Mouse (Mus musculus): Measurements from ENCODE around the gene St6gal1.

St6gal1 gene

DNA sequence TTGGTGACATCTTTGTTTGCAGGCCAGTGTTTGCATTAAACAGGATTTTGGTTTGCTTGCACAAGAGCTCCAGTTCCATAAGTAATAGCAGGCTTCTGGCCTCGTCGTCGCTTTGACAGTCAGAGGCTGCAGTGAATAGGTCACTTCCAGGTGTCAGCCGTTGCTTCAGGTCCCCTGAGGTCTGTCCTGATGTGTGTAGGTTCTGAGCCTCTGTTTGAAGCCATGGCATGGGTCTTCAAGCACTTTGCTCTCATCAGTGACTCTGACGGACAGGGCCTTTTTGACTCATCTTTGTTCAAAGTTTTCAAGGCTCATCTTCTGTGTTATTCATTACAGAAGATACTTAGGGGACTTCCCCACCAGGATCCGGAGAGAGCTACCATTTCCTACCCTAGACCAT lies 49.5 kb downstream of the St6gal1 start:
- no peak for DNase-seq (ENCODE audit: low spot score)

DNA sequence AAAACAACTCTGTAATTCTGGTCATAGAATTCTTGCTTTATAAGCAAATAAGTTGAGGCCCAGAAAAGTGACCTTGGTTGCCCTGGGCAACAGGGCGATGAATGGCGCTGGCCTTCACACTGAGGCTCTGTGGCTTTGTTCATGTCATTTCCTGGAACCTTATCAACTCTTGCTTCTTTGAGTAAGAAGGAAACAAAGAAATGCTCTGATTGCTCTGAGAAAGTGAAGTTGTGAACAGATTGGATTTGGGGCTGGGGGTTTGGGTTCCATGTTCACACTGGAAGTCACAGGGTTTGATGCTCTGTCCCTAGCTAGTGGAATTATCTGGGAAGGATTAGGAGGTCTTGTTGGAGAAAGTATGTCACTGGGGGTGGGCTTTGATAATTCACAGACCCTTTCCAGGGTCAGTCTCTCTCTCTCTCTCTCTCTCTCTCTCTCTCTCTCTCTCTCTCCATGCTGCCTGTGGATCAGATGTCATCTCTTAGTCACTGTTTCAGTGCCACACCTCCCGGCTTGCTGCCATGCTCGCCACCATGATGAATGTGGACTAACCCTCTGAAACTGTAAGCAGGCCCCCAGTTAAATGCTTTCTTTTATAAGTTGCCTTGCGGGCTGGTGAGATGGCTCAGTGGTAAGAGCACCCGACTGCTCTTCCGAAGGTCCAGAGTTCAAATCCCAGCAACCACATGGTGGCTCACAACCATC lies 50.2 kb downstream of the St6gal1 start:
- no peak for DNase-seq (ENCODE audit: low spot score)

DNA sequence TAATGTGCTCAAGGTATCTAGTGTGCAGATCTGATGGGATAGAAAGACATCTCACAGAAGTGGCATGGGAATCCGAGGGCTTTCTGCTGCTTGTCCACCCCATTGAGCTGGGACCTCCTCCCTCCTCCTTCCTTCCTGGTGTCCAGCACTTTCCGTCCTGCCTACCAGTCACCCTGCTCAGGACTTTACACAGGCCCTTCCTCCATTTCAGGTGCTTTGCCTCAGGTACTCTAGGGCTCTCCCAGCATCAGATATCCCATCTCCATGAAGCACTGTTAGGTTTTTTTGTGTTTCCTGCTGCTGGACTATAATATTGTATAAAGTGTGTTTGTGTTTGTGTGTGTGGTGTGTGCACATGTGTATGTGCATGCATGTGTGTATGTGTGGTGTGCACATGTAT lies 51.1 kb downstream of the St6gal1 start:
- DNase-seq (ENCODE audit: low spot score): no peak

DNA sequence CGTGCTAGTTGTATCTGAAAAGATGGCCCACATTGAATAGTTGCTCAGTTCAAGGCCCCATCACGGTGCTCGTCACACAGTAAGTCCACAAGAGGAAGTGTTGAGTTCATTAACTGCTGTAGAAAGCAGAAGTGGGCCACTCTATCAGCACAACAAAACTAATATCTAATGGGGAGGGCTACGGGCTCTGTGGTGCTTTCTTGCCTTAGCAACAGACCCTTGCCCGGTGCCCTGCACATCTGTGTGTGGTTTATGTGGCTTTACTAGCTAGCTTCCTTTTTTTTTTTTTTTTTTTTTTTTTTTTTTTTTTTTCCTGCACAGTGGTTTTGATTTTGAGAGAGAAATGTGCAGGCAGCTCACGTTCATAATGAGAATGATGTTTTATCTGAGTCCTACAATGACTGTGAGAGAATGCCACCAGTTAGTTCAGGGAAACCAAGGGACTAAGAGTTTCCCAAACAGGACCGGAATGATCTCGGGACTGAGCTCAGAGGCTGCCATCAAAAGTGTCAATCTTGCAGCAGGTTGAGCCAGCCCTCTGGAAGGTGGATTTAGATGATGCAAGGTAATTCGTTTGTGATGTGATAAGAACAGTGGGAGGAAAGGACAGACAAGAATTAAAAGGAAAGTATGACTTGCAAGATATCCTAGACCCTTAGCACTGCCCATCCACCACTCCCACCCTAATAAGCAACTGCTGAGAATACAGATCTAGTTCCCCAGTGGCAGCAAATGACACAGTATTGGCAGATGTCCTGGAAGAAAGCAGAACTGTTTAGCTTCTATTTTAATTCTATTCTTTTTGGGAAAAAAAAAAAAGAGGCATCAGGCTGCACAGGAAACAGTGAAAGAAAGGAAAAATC lies 55.6 kb downstream of the St6gal1 start:
- DNase-seq (ENCODE audit: low spot score): no peak

DNA sequence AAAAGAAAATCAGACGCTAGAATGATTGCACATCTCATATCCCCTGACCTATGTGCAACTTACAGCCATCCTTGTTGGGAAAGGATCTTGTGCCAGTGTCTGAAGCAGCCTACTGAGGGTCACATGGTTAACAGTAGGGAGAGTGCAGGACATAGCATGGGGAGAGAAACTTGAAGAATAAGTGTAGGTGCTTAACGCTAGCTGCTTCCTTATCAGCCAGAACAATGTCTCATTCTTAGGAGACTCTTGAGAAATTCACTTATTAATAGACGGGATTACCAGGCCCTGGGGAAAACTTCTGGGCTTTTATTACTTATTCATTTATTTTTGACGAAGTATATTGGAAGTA lies 56.2 kb downstream of the St6gal1 start:
- no peak for DNase-seq (ENCODE audit: low spot score)

DNA sequence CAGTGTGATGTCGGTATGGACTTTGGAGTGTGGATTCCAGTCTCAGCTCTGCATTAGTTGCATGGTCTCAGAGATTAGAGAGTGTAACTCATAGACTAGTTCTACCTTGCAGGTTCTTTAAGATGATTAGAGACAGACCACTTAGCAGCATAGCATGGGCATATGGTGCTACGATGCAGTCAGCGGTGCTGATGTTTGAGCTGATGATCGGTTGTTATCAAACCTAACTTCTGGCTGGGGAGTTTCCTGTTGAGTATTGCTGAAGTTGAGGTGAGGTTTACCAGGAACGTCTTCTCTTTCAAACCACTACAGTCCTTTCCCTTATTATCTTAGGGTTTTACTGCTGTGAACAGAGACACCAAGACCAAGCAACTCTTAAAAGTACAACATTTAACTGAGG lies 57.7 kb downstream of the St6gal1 start:
- no peak for DNase-seq (ENCODE audit: low spot score)

DNA sequence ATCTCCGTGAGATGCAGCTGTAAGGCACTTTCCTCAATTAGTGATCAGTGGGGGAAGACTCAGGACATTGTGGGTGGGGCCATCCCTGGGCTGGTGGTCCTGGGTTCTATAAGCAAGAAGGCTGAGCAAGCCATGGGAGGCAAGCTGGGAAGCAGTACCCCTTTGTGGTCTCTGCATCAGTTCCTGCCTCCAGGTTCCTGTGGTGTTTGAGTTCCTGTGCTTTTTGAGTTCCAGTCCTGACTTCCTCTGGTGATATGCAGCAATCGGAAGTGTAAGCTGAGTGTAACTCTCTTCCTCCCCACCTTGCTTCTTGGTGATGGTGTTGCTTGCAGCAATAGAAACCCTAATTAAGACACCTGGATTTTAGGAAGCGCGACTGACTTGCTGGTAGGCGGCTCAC lies 58.4 kb downstream of the St6gal1 start:
- DNase-seq (ENCODE audit: low spot score): no peak

DNA sequence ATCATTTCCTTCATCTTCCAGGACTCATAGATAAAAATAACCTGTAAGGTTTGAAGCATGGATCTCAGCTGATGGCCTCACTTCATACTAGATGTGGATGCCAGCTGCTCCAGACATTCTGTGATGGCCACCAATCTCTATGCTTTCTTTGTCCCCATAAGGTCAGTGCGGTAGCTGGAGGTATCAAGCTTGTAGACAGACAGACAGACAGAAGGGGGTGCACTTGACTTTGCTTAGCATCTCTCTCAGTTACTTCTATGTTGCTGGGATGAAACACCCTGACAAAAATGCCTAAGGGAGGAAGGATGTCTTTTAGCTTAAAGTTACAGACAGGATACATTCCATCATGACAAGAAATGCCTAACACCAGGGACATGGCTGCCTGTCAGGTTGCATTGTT lies 59.1 kb downstream of the St6gal1 start:
- no peak for DNase-seq (ENCODE audit: low spot score)

DNA sequence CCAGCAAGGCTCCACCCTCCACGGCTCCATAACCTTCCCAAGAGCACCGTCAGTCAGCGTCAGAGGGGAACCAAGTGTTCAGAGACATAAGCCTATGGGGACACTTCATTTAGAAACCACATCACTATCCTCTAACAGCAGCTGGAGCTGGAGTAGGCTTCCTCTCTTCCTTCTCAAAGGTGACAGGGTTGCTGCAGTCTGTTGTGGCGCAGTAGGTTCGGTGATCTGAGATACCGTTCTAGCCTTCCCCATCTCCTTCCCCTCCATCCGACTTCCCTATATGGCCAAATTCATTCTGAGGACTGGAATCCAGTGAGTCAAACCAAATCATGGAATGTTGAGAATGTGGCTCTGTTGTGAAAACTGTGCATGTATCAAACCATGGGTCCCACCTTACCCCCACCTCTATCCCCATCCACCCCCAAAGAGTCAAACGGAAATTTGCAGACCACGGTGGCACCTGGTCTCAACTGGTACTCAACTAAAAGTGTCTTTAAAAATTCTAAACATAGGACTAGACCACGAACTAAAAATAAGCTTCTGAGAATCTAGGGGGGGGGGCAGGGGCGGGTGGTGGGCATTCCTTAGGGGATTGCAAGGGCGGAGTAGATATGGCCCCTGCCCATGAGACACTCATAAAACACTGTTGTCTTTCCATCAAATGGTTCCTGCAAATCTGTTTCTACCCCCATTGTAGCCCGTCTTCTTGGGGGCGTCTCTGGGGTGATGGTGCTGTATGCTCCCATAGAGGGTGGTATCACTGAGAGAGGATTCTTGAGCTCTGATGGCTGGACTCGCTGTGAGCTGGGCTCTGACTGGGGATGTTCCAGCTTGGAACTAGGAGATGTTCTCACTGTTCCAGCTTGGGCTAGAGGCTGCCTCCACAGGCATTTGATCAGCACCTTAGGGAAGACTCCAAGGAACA lies 60.2 kb downstream of the St6gal1 start:
- no peak for DNase-seq (ENCODE audit: low spot score)

DNA sequence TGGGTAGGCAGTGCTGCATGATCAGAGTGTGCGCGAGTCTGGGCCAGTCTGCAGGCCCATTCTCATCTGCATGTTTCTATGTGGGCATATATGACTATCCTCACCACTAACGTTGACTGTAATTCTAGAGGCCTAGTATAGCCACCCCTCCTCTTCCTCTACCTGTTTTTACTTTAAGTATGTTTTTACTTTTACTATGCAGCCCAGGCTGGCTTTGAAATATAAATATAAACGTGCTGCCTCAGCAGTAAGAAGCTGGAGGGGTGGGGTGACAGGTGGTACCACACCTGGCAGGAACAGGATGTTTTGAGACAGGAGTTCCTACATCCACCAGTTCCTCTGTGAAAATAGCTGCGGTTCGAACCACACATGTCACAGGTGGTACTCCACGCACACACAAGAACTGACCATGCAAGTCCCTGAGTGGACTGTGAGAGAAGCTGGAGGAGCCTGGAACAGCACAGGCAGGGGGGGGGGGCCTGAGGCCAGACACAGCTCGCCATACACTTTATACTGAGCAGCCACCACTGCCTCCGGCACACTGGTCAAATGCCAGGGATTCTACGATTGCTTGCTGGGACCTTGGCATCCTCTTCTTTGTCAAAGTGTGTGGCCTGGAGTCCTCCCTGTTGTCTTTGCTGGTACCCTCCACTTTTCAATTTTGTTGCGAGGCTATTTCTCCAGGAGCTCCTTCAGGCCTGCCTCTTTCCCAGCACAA lies 62.0 kb downstream of the St6gal1 start:
- no peak for DNase-seq (ENCODE audit: low spot score)

DNA sequence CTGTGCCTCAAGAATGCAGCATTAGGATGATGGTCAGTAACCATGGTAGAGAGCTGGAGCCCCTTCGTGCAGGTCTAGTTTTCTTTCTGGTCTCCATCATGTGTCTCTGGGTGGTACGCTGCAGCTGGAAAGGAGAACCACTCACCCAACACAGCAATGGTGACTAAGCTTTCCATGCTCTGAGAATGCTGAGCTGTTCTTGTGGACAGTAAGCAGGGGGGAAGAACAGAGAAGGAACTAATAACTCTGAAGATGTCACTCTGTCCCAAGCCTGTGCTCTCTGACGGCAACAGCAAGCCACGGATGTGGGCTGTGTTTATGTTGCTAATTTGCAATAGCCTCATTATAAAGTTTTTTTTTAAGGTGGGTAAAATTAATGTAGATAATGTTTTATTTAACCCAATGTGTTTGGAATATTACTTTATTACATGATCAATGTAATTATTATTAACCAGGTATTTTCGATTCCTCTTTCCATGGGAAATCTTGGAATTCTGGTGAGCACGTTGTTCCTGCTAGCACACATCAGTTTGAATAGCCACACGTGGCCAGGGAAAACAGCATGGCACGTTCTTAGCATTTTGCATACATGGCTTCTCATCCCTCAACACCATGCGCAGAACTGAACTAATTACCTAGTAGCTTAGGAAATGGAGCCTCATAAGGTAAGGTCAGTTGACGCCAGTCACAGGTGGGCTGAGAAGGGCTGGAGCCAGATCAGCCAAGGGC lies 62.9 kb downstream of the St6gal1 start:
- no peak for DNase-seq (ENCODE audit: low spot score)

DNA sequence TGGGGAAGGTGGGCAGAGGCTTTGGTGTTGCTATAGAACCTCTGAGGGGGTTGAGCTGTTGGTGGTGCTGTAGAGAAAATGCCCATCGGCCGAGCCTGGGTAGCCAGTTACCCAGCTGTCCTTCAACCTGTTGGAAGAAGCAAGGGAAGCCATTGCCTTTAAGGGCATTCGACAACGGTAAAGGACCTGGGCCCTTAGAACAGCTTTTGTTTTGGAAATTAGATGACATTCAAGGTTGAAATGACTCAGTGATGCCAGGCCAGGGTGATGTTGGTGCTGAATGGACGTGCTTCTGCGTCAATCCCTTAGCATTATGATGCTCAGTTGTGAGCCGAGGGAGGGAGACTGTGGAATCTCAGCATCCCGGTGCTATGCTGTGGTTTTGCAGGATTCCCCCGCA lies 63.6 kb downstream of the St6gal1 start:
- DNase-seq (ENCODE audit: low spot score): no peak

DNA sequence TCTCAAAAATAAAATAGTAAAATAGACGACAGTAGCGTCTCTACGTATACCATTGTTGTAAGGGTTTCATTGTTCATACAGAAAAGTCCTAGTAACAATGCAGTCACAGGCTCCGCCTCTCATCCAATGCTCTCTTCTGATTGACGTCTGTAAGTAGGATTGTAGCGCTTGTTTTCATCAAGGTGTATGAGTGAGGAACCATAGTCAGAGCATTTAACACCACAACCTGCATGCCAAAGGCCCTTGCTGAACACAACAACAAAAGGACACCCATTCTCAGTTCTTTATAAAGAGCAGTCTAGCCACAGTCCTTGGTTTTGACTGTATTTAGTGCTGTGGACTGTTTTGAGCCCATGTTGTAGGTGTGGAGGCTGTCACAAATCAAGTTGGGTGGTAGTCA lies 64.9 kb downstream of the St6gal1 start:
- no peak for DNase-seq (ENCODE audit: low spot score)

DNA sequence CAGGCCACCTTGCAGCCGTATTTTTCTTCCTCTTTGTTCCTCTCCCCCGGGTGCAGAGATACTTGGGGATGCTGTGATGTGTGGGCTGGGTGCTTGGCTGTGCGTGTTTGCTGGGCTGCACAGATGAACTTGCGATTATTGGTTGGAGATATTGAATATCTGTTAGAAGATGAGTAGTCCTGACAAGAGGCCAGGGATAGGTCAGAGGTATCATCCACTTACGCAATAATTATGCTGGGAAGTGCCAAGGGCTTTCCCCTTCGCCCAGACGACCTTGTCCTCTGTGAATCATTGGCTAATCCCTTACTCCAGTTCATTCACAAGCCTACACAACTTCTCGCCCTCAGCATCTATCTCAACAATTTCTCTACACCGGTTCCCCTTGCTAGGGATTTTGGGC lies 65.6 kb downstream of the St6gal1 start:
- DNase-seq (ENCODE audit: low spot score): no peak

DNA sequence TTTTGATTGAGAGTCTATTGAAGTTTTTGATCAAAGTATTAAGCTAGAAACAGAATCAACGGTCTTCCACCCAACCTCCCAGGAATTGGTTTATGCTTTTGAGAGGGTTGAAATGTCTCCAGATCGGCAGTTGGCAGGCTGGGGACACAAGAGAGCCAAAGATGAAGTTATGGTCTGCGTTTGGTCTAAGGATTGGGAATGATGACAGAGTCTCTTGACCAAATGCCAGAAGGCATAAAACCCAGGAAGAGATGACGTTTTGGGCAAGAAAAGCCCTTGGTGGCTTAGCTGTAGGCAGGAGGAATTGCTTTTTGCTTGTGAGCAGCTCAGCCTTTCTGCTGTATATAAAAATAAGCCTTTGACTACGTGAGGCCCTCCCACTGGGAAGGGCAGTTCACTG lies 67.0 kb downstream of the St6gal1 start:
- no peak for DNase-seq (ENCODE audit: low spot score)

DNA sequence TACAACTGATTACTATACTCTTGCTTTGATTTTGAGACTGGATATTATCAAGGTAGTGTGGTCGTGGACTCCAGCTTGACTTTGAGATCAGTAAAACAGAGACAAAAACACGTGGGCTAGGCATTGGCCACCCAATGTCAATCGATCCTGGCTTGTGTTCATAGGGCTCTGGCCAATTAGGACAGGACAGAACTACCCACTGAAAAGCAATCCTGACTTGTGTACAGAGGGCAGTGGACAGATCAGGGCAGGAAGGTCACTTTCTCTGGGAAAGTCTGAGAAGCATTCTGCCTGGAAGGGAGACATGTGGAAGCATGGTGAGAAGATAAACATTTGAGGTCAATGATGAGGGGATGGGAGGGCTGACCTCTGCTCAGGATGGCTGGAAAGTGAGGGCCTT lies 69.7 kb downstream of the St6gal1 start:
- no peak for DNase-seq (ENCODE audit: low spot score)

DNA sequence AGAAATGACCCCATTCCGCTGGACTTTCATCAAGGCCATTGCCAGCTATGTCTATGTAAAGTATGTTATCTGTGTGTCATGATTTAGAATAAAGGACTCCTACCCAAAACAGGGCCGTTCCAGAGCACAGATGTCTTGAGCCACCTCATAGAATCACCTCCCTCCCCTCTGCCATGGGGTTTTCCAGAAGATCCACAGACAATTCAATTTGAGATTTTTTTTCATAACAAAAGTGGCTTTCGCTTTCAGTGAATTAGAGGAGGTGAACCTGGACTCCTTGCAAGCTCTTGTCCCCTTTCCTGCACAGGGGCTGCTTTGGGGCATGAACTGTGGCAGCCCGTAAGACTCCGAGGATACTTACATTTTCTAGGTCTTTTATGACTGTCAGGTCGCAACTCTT lies 70.2 kb downstream of the St6gal1 start:
- no peak for DNase-seq (ENCODE audit: low spot score)

DNA sequence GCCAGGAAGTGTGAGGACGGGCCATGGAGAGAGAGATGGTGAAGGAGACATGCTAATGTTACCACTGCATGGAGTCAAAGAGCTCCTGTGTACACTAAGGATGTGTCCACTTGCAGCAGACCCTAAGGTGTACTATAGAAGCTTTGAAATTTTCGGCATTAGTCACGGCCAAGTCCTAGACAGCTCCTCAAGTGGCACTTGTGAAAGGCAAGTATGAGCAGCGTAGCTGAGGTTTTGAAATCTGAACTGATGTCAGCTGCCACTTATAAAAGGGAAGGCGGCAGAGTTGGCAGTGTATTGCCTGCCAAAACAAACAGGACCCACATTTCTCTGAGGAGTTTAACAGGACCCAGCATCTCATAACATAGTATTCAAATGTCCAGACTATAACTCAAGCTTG lies 71.2 kb downstream of the St6gal1 start:
- DNase-seq (ENCODE audit: low spot score): no peak

DNA sequence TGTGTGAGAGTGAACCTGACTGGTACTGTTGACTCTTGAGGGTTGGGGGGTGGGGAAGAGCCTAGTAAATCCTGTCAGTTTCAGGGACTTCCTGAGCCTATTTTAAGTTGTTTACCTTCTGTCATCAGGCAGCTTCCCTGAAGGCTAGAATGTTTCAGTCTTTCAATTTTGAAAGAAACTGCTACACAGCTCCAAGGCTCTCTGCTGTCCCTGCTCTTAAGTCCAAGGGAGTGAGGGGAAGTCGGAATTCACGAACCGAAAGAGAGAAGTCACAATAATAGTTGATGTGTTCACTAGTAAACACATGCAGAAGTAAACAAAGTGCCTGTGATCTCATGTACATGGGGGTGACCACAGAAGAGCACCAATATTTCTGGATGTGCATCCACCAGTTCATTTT lies 72.2 kb downstream of the St6gal1 start:
- no peak for DNase-seq (ENCODE audit: low spot score)

DNA sequence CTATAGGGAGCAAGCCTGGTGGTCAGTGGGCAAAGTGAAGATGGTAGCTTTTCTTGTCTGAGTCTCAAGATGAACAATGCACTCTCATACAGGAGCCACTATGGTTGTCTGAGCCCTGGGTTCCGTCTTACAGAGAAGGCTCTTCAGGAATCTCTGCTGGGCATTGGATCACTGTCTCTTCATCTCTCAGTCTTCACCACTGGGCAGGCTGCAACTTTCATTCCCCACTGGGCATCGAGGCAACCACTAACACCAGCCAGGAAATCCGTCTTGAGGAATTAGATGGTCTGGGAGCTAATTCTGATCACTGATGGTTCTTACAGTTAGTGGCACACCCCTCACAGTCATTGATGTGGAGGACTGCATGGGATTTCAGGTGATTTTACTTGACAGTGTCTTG lies 73.9 kb downstream of the St6gal1 start:
- no peak for DNase-seq (ENCODE audit: low spot score)

DNA sequence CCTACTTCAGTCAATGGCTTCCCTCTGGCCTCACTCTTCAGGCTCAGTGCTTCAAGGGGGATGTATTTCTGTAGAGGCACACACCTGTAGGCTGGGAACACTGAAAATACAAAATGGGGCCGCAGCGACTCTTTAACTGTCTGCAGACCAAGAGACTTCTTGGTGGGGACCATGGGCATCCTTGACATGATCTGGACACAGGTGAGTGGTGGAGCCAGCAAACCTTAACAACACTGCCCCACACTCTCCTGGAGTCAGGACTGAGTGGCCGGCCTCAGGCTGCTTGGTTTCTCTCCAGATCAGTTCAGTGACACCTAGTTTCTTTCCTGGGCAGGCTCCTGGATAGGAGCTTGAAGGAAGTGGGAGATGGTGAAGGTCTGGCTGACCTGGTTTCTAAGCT lies 74.4 kb downstream of the St6gal1 start:
- DNase-seq (ENCODE audit: low spot score): no peak

All from layer of hippocampus, adult 9-10 months (tissue).